Mouse (Mus musculus) spleen, adult 2 months (tissue): ENCODE data around the gene Tctn3.

Experiments
- CTCF ChIP-seq: fragments of 200-500 bp; IDR thresholded peaks from 2 replicates; pipeline ENCODE4 v1.5.1; 2011; ENCODE audit warnings: mild to moderate bottlenecking, inconsistent platforms; ENCODE audit not compliant: insufficient read depth, insufficient read length, insufficient replicate concordance; ENCODE audit errors: extremely low read depth
- POLR2A ChIP-seq: fragments of 200-500 bp; IDR thresholded peaks from 2 replicates; pipeline ENCODE4 v1.6.1; 2011; ENCODE audit warnings: low read depth, low read length, inconsistent platforms

DNA sequence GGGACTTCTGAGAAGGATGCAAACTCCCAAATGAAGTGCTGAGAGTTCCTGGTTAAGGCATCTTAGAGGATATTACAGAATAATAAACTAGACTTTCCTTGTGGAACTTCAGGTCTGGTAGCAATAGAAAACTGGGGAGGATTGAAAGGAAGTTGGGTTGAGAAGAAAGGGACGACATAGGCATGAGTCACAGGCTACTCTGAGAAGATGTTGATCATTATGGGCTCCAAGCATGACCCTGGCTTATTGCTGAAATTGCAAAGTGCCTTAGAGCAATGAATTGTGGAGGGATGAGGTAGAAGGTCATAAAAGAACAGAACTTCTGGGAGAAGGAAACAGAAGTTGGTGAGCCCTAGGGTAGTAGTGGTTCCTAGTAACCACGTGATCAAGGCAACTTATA is 28.8 kb upstream of the Tctn3 start:
- TF ChIP-seq POLR2A (no peak), CTCF (no peak)
